Mouse (Mus musculus) thymus, postnatal 4 days (tissue): Measurements from ENCODE around the gene Zfp69.
A peak's percentile ranks its signal among the peaks of the same experiment; 100 is the strongest.

Experiments
- DNase-seq: peaks from one replicate; pipeline ENCODE4 v3.0.0; 2021

The Zfp69 gene

DNA sequence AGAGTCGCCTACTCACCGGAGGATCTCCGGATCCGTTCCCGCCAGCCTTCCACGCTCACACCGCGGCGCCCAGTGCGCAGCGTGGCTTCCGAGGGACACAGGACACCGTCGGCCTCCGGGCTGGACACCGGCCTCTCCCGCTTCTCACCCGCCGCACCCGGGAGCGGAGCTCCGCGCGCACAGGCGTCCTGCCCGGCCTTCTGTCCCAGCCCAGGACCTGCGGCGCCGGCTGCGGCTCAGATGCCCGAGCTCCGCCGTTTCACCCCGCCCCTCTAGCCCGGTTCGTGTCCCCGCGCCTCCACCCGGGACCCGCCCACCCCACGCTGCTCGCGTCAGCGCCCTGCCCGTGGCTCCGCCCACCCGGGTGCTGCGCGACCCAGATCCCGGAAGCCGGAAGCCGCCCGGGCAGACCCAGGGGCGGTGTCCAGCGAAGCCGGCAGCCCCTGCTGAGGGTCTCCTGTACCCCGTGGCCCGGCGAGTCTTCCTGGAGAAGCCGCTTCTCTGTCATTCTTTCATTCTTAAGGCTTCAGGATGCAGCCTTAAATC lies at the start of gene Zfp69:
Zfp69 (minus strand) TSS at position 272 of the 546 bp plus-strand sequence.
- peak; percentile 96 for DNase-seq

DNA sequence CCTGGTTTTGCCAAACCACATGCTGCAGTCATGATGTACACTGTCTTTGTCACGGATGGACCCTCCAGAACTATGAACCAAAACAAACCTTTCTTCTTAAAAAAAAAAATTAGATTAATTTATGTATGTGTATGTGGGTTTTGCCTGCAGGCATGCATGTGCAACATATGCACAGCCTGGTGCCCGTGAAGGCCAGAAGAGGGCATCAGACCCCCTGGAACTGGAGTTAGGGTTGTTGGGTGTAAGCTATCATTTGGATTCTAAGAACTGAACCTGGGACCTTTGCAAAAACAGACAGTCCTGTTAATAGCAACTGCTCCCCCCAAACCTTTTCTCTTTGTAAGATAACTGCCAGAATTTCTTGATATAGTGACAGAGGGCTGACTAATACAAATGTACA lies 49.5 kb upstream of the Zfp69 start:
- DNase-seq, result peak; percentile 25

DNA sequence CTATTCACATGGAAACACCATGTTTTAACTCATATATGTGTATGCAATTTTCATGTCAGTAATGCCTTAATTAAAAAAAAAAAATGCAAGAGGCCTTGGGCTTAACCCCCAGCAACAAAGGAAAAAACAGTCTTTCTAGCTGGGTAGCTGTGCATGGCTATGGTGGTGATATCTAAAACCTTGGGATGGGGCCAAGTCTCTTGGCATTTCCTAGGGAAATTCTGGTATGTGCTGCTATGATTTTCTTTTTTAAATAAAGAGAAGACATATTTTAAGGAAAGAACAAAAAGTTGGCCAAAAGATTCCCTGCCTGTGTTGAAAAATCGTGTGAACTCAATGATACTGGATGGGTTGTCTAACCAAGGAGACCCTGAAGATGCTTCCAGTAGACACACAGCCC lies 44.4 kb upstream of the Zfp69 start:
- no peak for DNase-seq

DNA sequence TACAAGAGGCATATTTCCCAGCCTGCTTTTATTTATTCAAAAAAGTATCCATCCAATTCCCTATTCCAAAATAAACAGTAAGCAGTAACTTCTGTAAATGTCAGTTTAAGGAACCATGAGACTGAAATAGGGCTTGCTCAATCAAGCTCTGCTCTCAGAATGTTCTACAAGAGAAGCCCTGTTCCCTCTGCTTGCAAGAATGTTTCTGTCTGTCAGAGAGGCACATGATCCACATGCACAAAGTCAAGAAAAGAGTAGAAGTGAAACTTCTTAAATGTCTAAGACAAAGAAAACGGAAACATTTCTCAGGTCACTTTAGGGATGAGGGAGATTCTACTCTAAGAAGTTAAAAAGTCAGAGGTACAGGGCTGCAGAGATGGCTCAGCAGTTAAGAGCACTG lies 41.5 kb upstream of the Zfp69 start:
- no peak for DNase-seq

DNA sequence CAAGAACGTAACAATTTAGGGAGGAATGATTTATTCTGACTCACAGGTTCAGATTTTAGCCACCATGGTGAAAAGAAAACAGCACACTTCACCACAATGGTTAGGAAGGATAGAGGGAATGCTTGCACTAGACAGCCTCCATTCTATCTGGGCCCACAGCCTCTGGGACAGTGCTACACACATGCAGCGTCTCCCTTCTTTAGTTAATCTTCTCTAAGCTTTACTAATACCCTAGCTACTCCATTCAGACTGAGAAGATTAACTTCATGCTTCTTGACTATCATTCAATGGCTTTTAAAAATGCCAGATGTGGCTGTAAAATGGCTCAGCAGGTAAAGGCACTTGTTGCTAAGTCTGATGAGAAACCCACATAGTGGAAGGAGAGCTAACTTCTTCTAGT lies 40.8 kb upstream of the Zfp69 start:
- no peak for DNase-seq

DNA sequence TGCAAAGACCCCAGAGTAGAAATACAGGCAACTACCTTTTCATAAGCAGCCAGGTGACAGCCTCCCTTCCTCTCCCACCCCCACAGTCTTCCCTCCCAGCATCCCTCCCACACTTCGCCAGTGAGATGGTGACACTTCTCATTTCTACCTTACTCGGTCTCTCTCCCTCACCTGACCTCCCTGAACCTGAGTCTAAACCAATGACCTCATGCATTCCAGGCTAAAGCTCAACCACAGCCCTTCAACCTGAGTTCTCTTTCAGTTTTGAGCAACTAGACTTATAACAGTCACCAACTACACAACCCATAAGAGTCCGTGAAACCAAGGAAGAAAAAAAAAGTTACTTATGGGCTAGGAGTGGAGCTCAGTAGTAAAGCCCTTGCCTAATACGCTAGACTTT lies 35.8 kb upstream of the Zfp69 start:
- no peak for DNase-seq

DNA sequence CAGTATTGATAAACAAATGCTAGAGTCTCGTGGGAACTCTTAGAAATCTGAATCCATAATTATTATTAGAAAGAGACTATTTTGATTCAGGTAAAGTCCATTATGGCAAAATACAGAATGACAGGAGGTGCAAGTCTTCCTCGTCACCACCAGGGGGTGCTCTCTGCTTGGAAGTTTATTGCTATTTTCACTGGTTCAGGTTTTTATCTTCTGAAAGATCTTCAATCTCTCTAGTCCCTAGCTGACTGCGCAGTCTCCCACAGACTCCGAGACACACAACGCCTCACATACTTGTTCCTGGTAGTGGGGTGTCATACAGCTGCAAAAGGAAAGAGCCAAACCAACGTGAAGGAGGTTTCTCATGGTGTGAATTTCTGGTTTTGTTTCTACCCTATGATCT lies 34.9 kb upstream of the Zfp69 start:
- peak; percentile 74 for DNase-seq

DNA sequence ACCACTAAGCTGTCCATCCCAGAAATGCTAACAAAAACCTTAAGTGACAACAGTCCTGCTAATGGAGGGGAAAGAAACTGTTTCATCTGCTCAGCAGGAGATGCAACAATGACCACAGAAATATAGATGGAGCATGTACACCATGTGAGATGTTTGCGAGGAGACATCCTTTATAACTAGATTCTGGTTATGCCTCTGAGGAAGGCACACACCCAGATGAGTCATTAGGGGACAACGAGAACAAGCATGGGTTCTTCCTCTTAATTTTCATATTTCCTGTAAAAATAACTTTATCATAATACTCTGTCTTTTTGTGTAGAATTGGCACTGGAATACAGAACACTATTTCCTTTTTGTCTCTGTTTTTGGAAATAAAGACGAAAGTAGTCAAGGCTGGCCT lies 26.7 kb upstream of the Zfp69 start:
- DNase-seq, result no peak

DNA sequence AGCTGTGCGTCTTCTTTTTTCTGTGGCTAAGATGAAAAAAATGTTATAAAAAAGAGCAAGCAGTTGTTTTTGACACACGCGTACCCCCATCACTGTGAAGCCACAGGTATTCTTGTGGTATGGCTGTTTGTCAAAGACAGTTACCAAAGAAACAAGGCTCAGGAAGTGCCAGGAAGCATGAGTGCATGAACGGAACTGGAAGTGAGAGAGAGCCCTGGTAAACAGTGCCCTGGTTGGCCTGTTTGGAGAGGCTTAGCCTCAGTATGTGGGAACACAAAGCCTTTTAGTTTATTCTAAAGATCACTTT lies 23.9 kb upstream of the Zfp69 start:
- DNase-seq, result no peak

DNA sequence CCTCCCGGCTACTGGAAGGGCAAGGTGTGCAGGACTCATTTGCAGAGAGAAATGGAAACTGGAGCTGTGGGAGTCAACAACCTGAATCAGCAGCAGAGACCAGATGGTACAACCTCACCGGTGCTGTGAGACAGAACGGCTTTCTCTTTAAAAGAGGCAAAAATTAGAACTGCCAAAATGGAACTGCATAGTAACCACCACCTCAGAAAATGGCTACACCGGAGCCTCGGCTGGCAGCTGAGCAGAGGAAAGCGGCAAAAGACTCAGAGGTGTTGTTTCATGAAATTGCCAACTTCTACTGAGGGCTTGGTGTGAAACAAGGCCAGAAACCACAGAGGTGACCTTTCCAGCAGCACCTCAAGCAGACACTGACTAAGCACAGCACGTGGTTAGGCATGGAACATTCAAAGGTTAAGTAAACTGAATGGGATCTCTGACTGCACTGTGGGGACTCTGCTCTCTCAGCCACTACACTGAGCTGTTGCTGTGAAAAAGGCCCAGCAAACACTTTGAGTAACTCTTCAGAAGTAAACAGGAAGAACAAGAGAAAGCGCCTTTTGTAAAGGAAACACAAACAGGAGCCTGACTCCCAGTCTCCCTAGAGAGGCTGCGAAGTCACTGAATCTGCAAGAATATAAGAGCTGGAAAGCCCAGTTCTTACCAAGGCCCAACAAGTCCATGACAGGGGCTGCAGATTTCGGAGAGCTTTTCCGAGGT lies 23.4 kb upstream of the Zfp69 start:
- peak; percentile 58 for DNase-seq

DNA sequence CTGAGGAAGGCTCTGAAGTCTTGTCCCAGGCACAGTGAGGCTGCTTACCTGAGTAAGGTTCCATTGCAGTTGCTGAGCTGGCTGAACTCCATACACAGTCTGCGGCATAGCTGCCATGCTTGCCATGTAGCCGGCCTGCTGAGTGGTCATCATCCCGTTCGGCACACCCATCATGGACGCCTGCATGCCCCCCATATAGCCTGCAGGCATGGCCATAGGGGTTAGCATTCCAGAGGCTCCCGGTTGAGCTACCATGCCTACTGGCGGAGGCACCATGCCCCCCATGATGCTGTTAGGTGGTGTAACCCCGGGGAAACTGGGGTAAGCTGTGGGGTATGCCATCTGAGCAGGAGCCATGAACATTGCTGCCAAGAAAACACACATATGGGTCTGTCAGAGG lies 20.3 kb upstream of the Zfp69 start:
- no peak for DNase-seq

DNA sequence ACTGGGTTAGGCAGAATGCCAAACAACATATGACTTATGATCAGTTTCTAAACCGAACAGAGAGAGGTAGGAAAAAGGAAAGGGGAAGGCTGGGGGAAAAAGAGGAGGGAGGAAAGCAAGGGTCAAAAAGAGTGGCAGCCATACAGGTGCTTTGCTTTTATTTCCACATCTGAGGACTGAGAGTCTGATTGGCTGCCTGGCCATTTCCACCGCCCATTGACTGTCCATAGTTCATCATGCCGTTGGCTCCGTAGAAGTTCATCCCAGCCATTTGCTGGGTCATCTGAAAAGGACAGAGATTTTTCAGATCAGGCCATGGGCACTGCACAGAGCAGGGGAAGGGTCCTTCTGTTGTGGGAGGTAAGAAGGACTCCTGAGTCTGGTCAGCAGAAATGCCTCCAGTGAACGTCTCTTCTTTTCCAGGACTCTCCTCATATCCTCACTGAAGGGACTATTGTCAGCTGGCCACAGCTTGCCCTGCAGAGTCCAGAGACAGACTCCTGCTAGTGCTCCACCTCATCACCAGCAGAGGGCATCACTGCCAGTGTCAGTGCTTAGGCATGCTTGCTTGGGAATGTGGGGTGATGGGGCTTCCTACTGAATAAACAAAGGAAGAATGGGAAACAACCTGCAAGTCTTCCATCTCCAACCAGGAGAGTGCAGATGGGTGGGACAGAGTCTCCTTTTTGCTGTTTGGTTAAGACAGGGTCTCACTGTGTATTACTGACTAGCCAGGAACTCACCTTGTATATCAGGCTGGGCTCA lies 18.1 kb upstream of the Zfp69 start:
- peak; percentile 67 for DNase-seq

DNA sequence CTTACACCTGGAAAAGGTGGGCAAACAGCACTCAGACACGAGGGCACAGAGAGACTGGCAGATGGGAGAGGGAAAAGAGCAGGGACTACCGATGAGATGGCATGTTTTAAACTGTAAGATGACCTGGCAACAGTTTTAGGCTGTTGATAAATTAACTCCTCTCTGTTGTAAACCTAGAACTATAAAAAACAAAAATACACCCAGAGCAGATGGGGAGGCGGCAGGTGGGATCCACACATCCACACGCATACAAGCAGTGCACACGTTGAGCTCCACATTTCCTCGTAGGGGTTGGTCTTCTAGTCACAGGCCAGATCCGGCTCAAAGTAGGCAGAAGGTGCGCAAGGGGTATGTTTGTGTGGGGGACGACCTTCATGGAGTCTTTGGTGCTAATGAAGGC lies 17.0 kb upstream of the Zfp69 start:
- DNase-seq, result no peak

DNA sequence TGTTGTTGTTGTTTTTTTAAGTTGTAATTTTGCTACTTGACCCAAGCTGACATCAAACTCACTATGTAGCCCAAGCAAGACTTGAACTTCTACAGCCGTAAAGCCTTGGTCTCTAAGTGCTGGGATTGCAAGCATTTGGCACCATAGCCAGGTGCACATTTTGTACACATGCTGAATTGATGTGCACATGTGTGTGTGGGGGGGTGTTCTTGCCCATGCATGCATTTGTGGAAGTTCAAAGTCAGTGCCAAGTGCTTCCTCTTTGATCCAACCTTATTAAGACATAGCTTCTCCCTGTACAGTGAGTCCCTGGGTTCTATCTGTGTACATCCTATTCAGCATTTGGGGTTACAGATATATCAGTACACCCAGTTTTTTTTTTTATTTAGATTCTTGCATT lies 4.1 kb upstream of the Zfp69 start:
- DNase-seq, result no peak

DNA sequence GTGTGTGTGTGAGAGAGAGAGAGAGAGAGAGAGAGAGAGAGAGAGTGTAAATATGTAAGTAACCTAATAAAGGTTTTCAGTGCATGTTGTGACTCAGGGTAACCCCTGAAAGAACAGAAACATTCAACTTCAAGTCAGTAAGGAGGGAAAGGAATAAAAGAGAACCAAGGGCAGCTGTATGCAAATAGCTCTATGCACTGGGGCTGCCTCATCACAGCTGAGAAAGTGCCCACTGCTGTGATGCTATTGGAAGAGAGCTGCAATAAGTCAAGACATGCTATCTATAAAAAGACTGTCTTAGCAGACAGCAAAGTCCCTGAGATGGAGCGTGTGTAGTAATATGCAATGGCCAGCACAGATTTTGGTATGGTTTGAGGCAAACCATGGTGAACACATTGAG lies 2.2 kb upstream of the Zfp69 start:
- DNase-seq, result no peak

DNA sequence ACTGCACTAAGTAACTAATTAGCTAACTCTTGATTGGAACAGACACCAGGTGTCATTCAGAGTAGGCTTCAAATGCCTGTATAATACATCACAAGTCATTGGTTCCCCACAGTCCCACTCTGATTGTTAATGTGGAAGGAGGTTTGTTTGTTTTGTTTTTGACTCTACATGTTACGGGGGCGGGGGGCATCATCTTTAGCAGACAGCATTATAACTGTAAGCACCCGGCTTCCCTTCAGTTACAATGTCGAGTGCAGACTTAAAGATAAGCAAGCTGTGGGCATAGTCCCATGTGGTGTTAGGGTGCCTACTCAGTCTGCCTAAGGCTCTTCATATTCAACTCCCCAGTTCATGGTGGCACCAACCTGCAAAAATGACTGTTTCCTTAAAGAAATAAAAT lies 1.5 kb upstream of the Zfp69 start:
- DNase-seq, result no peak

DNA sequence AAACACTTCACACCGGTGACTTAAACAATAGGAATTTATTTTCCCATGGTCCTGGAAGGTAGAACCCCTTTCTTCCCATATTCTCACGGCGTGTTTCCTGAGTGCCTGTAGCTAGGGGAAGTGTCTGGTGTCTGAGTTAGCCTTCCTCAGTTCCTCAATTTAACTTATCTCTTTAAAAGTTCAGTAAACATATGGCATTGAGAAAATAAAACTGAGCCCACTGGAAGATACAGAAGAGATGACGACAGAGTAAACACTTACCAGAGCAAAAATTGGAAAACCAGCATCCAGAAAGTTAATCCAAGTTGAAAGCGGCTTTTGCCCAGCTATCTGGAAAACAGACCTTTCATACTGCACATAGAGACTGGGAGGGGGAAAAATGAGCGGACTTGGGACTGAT lies 664 bp upstream of the Zfp69 start:
- DNase-seq, result no peak

DNA sequence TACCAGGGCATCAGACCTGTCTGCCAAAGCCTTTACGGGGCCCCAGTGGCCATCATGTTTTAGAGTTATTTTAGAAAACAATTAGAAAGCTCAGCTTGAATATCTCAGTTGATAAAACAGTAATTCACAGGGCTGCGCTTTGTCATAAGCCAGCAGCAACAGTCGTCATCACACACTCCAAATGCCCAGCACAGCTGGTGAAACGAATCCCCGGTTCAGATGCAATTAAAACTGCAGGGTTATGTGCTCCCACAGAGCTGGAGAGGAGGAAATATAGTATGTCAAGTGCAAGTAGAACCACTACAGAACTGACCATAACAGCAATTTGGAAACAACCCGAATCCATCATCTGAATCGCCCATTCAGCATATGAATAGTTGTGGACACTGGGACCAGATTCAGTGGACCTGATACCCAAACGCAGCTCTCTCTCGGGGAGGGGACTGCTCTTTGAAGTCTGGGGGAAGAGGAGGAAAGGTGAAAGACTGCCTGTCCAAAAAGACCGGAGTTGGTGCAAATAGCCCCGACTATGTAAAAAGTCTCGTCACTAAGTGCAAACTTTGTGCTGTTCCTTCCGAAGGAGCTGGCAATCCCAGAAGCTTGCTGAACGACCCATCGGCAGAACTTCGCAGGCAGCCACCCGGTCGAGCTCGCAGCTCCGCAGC lies 604 bp downstream of the Zfp69 start:
- peak; percentile 16 for DNase-seq

DNA sequence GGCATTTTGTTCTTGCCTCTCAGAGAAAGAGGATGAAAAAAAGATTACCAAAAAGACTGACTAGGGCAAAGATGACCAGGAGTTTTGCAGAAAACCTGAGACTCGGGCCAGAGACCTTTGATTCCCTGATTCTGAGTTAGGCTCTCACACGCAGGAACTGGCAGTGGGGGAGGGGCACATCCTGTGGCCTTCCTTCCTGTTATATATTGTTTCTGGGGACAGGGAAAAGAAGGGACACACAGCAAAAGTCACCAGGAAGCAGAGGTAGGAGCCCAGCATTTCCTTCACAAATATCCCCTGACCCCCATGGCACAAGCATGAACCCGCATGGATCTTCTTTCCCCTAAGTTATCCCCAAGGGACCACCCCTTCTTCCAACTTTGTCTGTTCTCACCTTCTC lies 2.6 kb downstream of the Zfp69 start:
- peak; percentile 50 for DNase-seq

DNA sequence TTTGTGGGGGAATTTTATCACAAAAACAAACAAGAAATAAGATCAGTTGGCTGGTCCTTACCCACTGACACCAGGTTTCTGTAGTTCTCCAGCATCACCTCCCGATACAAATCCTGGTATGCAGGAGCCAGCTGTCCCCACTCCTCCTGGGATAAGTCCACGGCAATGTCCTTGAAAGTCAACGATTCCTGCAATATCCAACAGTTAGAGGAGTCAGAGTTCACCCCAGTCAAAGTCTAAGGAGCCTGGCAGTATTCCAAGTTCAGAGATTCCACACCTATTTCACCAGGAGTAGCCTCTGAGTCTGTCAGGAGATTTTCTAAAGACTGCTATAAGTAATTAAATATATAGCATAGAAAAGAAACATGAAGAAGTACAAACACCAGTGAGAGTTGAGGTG lies 16.5 kb downstream of the Zfp69 start:
- DNase-seq, result no peak

DNA sequence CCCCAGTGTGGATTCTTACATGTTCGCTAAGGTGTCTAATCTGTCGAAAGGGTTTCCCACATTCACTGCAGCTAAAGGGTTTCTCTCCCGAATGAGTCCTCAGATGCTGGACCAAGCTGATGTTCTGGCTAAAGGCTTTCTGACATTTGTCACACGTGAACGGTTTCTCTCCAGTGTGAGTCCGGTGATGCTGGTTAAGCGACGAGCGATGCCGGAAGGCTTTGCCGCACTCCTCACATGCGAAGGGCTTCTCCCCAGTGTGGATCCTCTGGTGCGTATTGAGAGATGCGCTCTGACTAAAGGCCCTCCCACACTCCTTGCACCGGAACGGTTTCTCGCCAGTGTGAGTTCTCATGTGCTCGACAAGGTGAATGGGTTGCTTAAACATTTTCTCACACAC lies 20.8 kb downstream of the Zfp69 start:
- DNase-seq, result no peak

DNA sequence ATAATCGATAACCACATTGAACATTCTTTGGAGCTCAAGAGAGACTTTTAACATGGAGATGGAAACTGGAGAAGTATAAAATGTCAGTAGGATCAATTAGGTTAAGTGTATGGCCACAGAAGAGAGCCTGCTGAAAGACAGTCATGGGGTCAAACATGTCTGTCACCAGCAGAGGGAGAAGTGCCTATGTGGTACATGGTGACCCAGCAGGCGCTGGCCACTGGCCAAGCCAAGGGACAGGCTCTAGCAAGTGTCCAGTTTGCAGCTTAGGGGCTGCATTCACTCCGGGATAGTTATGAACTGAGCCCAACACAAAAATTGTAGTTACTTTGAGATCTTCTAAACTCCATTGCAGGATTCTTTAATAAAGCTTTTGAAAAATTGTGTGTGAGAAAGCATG lies 22.8 kb downstream of the Zfp69 start:
- no peak for DNase-seq

DNA sequence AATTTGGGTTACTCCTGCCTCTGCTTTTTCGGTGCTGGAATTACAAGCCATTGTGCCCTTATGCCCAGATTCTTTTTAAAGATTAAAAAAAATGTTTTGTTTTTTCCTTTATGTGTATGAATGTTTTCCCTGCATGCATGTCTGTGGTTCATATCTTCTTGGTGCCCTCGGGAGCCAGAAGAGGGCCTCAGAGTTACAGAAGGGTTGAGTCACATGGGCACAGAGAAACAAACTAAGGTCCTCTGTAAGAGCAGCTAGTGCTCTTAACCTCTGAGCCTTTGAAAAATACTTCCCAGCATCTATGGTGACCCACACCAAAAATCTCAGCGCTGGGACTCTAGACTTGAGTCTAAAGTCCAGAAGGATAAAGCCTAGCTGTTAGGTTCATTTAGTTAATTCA lies 26.1 kb downstream of the Zfp69 start:
- peak; percentile 63 for DNase-seq
